Mouse (Mus musculus): ENCODE data around the gene Pou3f3. TPM values are rescaled to one million over a fixed set of nuclear protein-coding genes. Genes with fewer than 3 reads are reported as not detected.

The Pou3f3 gene
- polyA plus RNA-seq, 1 experiment from 2014 or later, result 0.04 TPM

GRCm38 (mm10) chr1:42692221-42692620 is 3.3 kb upstream of the Pou3f3 start:
- Histone ChIP-seq H3K27ac (ENCODE audit: low read length) (no peak overlapping the region), H3K9me3 (ENCODE audit: control insufficient read depth, low read depth, low read length) (no peaks in the 10 kb centered on the region), H3K4me1 (ENCODE audit: control insufficient read depth, insufficient read depth, low read length) (peaks cover 16% of the 10 kb centered on the region; the same call in 1 of the 2 replicates), H3K9ac (replicated peaks; ENCODE audit: low read depth, low read length) (no peak overlapping the region), H3K4me3 (ENCODE audit: low read depth, low read length) (no peak overlapping the region), H3K27me3 (ENCODE audit: control insufficient read depth, insufficient read depth, low read length) (peaks cover 58% of the 10 kb centered on the region), H3K4me2 (replicated peaks; ENCODE audit: low read depth, low read length) (no peak overlapping the region), H3K36me3 (ENCODE audit: control insufficient read depth, insufficient read depth, low read length) (no peaks in the 10 kb centered on the region)
- ATAC-seq (ENCODE audit: insufficient number of reproducible peaks, insufficient read depth, low FRiP score, low read depth), result no peak
- 0% methylated on average over 1 of the region's 1 CpGs for WGBS

DNA sequence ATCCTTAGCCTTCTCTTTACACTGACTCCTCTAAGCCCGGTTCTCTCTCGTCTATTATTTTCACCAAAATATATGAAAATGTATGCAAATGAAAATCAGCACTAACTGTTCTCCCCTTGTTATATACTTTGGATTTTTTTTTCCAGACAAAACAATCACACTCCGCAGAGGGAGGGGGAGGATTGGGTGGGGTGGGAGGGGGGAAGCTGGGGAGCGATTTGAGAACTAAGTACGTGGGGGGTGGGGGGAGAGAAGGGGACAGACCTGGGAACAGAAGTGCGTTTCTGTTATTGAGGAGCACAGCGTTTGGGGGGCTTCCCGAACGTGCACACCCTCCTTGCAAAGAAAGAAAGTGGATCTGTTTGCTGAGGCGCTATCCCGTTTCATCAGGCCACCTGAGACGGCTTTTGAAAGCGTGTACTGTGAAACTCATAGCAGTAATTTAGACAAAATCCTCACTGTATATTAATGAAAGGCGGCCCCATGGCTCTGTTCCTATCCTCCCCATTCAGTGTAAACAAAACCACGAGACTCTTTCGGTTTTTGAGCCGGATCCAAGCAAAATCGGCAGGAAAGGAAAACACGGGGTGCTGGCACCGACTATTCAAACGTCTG is 2.4 kb upstream of the Pou3f3 start:
- Histone ChIP-seq H3K9ac (replicated peaks; ENCODE audit: low read depth, low read length) (no peak overlapping the region), H3K4me2 (replicated peaks; ENCODE audit: low read depth, low read length) (no peak overlapping the region; the same call in 1 of the 2 replicates), H3K36me3 (ENCODE audit: control insufficient read depth, insufficient read depth, low read length) (no peaks in the 10 kb centered on the region), H3K27ac (ENCODE audit: low read length) (no peak overlapping the region), H3K4me3 (ENCODE audit: low read depth, low read length) (no peak overlapping the region), H3K27me3 (ENCODE audit: control insufficient read depth, insufficient read depth, low read length) (peaks cover 58% of the 10 kb centered on the region), H3K9me3 (ENCODE audit: control insufficient read depth, low read depth, low read length) (no peaks in the 10 kb centered on the region), H3K4me1 (ENCODE audit: control insufficient read depth, insufficient read depth, low read length) (peaks cover 25% of the 10 kb centered on the region)
- WGBS, result under 1% methylated on average over 21 of the region's 21 CpGs
- ATAC-seq (ENCODE audit: insufficient number of reproducible peaks, insufficient read depth, low FRiP score, low read depth), result no peak

- 1% methylated on average over 22 of the region's 22 CpGs for WGBS
- peak overlapping the region; percentile 26 for H3K4me3 ChIP-seq (ENCODE audit: low read depth, low read length)
- H3K27me3 ChIP-seq (ENCODE audit: control insufficient read depth, insufficient read depth, low read length), result peaks cover 59% of the 10 kb centered on the region
- H3K36me3 ChIP-seq (ENCODE audit: control insufficient read depth, insufficient read depth, low read length), result no peaks in the 10 kb centered on the region
- H3K4me1 ChIP-seq (ENCODE audit: control insufficient read depth, insufficient read depth, low read length), result peaks cover 29% of the 10 kb centered on the region
- H3K4me2 ChIP-seq (replicated peaks; ENCODE audit: low read depth, low read length), result peak overlapping the region; percentile 40
- no peaks in the 10 kb centered on the region for H3K9me3 ChIP-seq (ENCODE audit: control insufficient read depth, low read depth, low read length)
- no peak overlapping the region for H3K9ac ChIP-seq (replicated peaks; ENCODE audit: low read depth, low read length)
- ATAC-seq (ENCODE audit: insufficient number of reproducible peaks, insufficient read depth, low FRiP score, low read depth), result no peak
- H3K27ac ChIP-seq (ENCODE audit: low read length), result no peak overlapping the region
These were observed 1.7 kb upstream of the Pou3f3 start for GRCm38 (mm10) chr1:42693852-42694251.

GRCm38 (mm10) chr1:42694290-42694664 is 1.3 kb upstream of the Pou3f3 start:
- Histone ChIP-seq H3K27ac (ENCODE audit: low read length) (no peak overlapping the region), H3K9me3 (ENCODE audit: control insufficient read depth, low read depth, low read length) (no peaks in the 10 kb centered on the region), H3K36me3 (ENCODE audit: control insufficient read depth, insufficient read depth, low read length) (no peaks in the 10 kb centered on the region), H3K9ac (replicated peaks; ENCODE audit: low read depth, low read length) (no peak overlapping the region), H3K4me2 (replicated peaks; ENCODE audit: low read depth, low read length) (peak overlapping the region; percentile 40; the same call in 1 of the 2 replicates), H3K27me3 (ENCODE audit: control insufficient read depth, insufficient read depth, low read length) (peaks cover 58% of the 10 kb centered on the region), H3K4me1 (ENCODE audit: control insufficient read depth, insufficient read depth, low read length) (peaks cover 29% of the 10 kb centered on the region), H3K4me3 (ENCODE audit: low read depth, low read length) (peak overlapping the region; percentile 26)
- 0% methylated on average over 26 of the region's 26 CpGs for WGBS
- ATAC-seq (ENCODE audit: insufficient number of reproducible peaks, insufficient read depth, low FRiP score, low read depth), result no peak

DNA sequence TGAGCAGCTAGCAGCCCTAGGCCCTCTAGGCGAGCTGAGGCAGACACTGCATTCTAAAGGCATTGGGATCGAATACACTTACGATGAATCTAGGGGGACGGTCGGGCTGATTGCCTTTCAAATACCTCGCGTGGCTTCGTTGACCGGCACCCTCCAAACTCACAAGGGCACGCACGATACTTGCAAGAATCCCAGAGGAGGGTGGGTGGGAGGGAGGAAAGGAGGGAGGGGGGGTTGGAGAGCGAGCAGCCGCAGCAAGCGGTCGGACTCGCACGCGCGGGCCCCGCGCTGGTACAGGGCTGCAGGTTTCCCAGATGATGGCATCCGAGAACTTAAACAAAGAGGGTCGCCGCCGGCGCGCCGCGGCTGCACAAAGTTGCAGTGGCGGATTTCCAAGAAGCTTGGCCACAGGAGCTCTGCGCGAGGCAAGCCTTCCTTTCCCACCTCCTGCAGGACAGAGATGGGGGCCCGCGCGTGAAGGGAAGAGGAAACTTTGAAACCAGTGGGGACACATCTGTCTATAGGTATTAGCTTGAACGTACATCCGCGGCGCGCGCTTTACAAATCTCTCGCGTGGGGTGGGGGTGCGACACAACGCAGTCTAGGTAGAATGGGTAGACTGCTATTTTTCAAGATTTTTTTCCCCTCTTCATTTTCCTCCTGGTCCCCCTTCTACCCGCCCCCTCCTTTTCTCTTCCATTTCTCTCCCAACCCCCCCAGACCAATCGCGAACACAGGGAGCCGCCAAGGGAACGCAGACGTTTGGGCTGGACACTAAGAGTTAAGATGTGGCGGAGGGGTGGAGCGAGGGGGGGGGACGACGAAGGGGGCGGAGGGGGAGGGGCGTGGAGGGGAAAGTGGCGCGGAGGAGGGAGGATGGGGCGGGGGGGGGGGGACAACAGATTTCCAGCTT is 647 bp upstream of the Pou3f3 start:
- no peaks in the 10 kb centered on the region for H3K36me3 ChIP-seq (ENCODE audit: control insufficient read depth, insufficient read depth, low read length)
- no peak overlapping the region for H3K9ac ChIP-seq (replicated peaks; ENCODE audit: low read depth, low read length)
- H3K4me3 ChIP-seq (ENCODE audit: low read depth, low read length), result peak overlapping the region; percentile 26
- H3K27ac ChIP-seq (ENCODE audit: low read length), result no peak overlapping the region
- peaks cover 57% of the 10 kb centered on the region for H3K27me3 ChIP-seq (ENCODE audit: control insufficient read depth, insufficient read depth, low read length)
- peak overlapping the region; percentile 40 for H3K4me2 ChIP-seq (replicated peaks; ENCODE audit: low read depth, low read length)
- peaks cover 29% of the 10 kb centered on the region for H3K4me1 ChIP-seq (ENCODE audit: control insufficient read depth, insufficient read depth, low read length)
- under 1% methylated on average over 51 of the region's 60 CpGs for WGBS
- no peak for ATAC-seq (ENCODE audit: insufficient number of reproducible peaks, insufficient read depth, low FRiP score, low read depth)
- H3K9me3 ChIP-seq (ENCODE audit: control insufficient read depth, low read depth, low read length), result no peaks in the 10 kb centered on the region

- WGBS, result under 1% methylated on average over 48 of the region's 62 CpGs
- ATAC-seq (ENCODE audit: insufficient number of reproducible peaks, insufficient read depth, low FRiP score, low read depth), result no peak; the same call in 1 of the 2 replicates
- H3K27ac ChIP-seq (ENCODE audit: low read length), result no peak overlapping the region
These were observed 933 bp downstream of the Pou3f3 start for GRCm38 (mm10) chr1:42696371-42697031.

DNA sequence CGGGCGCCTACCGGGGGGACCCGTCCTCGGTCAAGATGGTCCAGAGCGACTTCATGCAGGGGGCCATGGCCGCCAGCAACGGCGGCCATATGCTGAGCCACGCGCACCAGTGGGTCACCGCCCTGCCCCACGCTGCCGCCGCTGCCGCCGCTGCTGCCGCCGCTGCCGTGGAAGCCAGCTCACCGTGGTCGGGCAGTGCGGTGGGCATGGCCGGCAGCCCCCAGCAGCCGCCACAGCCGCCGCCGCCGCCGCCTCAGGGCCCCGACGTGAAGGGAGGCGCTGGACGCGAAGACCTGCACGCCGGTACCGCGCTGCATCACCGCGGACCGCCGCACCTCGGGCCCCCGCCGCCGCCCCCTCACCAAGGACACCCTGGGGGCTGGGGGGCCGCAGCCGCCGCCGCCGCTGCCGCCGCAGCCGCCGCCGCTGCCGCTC is 1.8 kb downstream of the Pou3f3 start:
- Histone ChIP-seq H3K27me3 (ENCODE audit: control insufficient read depth, insufficient read depth, low read length) (peaks cover 60% of the 10 kb centered on the region), H3K4me3 (ENCODE audit: low read depth, low read length) (peak overlapping the region; percentile 32), H3K9ac (replicated peaks; ENCODE audit: low read depth, low read length) (no peak overlapping the region; the same call in 1 of the 2 replicates), H3K4me2 (replicated peaks; ENCODE audit: low read depth, low read length) (peak overlapping the region; percentile 60), H3K9me3 (ENCODE audit: control insufficient read depth, low read depth, low read length) (no peaks in the 10 kb centered on the region), H3K36me3 (ENCODE audit: control insufficient read depth, insufficient read depth, low read length) (no peaks in the 10 kb centered on the region), H3K27ac (ENCODE audit: low read length) (no peak overlapping the region), H3K4me1 (ENCODE audit: control insufficient read depth, insufficient read depth, low read length) (peaks cover 29% of the 10 kb centered on the region)
- ATAC-seq (ENCODE audit: insufficient number of reproducible peaks, insufficient read depth, low FRiP score, low read depth), result no peak
- under 1% methylated on average over 37 of the region's 58 CpGs for WGBS

More at GRCm38 (mm10) chr1:42696371-42697031, 933 bp downstream of the Pou3f3 start:
- H3K27me3 ChIP-seq (ENCODE audit: control insufficient read depth, insufficient read depth, low read length), result peaks cover 61% of the 10 kb centered on the region
- H3K4me2 ChIP-seq (replicated peaks; ENCODE audit: low read depth, low read length), result peak overlapping the region; percentile 60
- H3K4me3 ChIP-seq (ENCODE audit: low read depth, low read length), result peak overlapping the region; percentile 32
- H3K36me3 ChIP-seq (ENCODE audit: control insufficient read depth, insufficient read depth, low read length), result no peaks in the 10 kb centered on the region
- no peaks in the 10 kb centered on the region for H3K9me3 ChIP-seq (ENCODE audit: control insufficient read depth, low read depth, low read length)
- H3K9ac ChIP-seq (replicated peaks; ENCODE audit: low read depth, low read length), result no peak overlapping the region
- H3K4me1 ChIP-seq (ENCODE audit: control insufficient read depth, insufficient read depth, low read length), result peaks cover 29% of the 10 kb centered on the region

All from stomach, embryonic 14.5 days (tissue).